Mouse (Mus musculus) right cerebral cortex, postnatal 25 days (tissue): ENCODE measurements around the gene Gfra4.
A peak's percentile ranks its signal among the peaks of the same experiment; 100 is the strongest.
"Not testable (repeated sequence)": the region's sequence is repeated elsewhere in the genome, so short reads cannot be mapped to it uniquely, and the experiment has no call there.

Experiments
- DNase-seq: peaks from one replicate; pipeline ENCODE4 v3.0.0; 2022

Gfra4 gene

DNA sequence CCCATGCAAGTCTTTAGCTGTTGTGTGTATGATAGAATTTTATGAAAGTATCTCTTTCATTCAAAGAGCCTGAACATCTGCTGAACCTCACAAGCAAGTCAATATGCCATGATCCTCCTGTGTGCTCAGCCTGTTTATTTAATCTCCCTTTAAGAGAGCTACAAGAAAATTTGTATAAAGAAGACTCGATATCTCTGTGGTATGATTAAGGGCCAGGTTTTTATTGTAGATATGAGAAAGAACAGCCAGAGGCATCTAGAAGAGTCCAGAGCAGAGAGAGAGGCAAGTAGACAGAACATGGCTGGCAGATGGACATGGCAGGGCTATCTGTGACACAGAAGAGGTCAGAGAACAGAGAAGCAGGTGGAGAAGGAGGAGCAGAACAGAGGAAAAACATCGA lies 3.1 kb upstream of the Gfra4 start:
- DNase-seq: no peak

DNA sequence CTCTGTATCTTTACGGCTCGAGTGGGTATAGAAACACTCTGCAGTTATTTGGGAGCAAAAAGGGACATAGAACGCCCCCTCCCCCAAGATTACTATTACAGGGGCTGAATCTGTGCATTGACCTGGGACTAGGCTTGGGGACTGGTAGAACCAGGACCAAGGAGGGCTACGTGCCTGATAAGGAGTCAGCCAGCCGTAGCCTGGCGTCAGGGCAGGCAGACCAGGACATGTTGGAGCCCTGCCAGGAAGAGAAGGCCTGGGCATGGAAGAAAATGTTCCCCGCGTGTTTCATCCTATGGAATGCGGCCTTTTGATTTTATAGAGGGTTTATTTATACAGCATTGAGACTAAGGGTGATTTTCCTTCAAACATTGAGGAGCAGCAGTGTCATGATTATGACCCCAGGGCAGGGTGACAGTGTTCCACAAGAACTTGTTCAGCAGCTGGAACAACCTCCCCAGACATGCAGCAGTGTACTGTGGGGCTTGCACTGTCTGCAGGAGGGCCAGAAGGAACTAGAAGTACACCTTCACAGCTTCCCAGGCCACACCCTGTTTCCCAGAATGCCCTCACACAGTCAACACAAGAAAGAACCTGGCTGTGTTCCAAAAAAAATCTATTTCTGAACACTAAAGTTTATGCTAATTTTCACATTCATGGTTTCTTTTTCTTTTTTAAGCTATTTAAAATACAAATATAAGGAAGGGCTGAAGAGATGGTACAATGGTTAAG lies 2.3 kb upstream of the Gfra4 start:
- DNase-seq: no peak

DNA sequence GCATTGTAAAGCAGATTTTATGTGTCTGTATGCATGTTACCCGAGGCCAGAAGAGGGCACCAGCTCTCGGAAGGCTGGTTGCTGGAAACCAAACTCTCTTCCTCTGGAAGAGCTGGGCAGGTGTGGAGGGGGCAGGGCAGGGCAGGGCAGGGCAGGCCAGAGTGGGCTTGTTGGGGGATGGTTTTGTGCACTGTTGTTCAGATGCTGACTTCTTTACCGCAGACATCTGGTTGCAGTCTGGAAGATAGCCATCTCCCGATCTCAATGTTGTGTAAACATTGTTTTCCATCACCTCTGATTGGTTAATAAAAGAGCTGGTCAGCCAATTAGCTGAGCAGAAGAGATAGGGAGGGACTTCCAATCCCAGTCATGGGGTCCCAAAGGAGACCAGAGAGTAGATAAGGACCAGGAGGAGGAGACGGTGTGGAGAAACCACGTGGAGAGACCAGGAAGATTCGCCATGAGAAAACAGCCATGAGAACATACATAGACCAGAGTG lies 1.5 kb upstream of the Gfra4 start:
- no peak for DNase-seq

DNA sequence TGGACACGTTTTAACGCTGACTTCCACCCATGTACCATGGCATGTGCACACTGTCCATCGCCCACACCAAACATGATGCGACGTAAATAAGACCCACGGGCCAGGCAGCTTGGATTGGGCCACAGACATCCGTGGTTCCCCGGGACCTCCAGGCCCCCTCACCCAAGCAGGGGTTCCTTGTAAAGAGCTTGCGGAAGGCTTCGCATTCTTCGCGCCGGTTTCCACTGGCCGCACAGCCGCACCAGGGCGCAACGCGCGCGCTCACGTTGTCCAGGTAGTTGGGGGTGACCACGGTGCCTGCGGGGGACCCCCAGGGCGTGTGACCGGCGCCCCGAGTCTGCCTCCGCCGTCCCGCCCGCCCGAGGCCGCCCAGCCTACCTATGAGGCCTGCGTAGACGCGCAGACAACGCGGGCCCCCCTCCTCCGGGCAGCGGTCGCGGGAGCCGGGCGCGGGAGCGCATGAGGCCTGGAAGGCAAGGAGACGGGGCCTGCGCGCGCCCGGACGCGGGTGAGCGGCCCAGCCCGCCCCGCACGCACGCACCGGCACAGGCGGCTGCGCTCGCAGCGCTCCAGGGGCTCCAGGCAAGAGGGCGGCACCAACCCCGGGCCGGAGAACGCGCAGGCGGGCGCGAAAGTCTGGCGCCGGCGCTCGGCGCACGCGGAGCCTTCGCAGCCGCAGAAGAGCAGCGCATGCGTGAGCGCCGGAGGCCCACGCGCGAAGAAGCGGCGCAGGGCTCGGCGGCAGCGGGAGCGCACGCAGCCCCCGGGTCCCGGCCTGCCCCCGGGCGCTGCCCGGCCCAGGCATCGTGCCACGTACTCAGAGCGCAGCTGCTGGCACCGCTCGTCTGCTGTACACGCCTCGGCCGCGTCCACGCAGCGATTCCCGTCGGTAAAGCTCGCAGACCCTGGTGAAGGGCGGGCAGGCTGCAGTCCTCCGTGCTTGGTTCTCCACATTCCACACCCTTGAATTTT lies 1.7 kb downstream of the Gfra4 start:
- DNase-seq: peak; percentile 89

DNA sequence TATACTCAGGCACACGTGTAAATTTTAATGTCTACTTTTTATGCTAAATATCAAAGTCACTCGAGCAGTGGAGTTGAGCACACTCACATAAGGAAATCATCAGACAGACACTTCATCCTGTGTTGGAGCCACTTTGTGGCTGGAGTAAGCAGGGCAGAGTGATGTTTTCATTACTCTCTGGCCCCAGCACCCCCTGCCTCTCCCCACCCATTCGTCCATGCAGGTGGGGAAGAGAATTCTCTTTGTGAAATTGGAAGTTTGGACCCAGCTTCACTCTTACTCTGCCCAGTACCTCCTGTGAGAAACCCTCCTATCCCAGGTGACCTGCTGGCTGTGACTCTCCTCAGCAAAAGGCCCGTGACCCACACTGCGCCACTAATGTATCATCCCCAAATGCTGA lies 4.2 kb downstream of the Gfra4 start:
- no peak for DNase-seq

DNA sequence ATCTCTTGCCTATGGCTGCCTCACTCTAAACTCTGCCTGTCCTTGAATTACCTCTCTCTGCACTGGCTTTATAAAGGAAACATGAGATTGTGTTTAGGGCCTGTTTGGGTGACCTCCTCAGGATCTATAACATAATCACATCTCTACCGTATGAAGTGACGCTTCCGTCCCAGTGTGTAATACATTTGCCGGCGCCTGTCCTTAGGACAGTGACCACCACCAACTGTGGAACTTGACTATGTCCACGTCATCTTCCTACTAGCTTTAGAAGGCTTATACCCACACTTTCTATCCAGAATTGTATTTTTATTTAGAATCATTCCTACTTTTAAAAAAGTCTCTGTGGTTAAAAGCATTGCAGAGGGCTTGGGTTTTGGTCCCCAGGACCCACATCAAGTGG lies 4.7 kb downstream of the Gfra4 start:
- no peak for DNase-seq

DNA sequence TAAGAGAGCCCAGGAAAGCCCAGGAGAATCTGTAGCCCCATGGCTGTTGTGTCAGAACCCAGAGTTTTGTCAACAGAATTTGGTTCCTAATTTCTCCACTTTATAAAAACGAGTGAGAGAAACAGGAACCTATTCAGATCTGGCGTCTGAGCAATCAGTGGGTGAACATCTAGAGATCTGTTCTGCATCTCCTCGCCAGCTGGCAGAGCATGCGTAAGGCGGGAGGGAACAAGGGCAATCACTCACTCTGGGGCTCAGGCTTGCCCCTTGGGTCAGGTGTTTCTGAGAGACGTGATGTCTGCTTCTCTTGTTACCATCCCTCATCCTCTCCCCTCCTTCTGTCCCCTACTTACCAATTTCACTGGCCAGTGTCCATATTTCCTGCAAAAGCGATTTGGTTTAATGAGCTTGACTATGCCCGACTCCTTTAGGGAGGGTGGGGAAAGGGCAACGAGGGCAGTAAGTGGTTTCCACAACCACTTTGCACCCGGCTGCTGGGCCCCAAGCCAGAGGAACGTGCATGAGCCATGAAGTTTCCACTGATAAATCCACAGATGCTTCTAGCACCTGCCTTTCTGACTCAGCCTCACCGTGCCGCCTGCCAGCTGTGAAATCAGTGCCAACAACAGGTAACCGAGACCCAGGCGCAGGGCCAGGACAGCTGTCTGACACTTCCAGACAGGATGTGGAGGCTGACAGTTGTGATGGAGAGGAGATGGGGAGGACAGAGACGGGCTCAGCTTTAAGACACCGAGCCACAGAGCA lies 5.5 kb downstream of the Gfra4 start:
- DNase-seq: peak; percentile 58

DNA sequence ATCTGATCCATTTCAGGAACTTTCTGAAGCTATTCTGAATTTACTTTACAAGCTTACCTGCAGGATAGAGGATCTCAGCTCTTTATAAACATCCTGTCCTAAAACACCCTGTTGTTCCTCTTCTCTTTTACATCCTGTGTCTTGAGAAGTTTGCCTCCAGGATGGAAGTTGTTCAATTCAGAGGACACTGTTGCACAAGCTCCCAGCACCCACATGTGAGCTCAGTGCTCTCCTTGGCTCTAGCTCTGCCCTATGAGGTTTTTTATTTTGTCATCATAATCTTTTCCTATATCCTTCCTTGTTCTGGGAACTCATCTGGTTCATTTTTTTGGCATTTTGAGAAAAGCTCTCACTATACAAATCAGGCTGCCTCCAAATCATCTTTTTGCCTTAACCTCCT lies 6.1 kb downstream of the Gfra4 start:
- no peak for DNase-seq

DNA sequence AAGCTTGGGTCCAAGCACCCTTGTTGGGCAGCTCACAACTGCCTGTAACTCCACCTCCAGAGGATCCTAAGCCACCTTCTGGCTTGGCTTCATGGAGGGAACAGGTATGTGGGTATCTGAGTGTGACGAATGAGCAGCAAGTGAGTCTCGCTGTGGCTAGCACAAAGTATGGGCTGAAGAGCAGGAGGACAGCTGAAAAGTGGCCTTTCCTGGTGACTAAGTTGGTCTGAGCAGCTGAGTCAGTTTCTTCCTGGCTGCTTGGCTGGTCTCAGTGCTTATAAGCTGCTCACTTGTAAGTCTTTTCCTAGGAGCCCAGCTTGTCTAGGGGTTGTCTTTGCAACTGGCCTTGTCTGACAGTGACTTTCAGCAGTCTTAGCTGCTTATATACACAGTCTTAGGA lies 6.5 kb downstream of the Gfra4 start:
- DNase-seq: no peak

DNA sequence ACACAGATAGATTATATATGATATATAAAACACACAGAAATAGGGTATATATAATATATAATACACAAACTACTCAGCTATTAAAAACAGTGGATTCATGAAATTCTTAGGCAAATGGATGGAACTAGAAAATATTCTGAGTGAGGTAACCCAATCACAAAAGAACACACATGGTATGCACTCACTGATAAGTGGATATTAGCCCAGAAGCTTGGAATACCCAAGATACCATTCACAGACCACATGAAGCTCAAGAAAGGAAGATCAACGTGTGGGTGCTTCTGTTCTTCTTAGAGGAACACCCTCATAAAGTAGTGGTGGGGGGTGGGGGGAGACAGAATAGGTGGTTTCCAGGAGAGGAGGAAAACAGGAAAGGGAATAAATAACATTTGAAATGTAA lies 11.5 kb downstream of the Gfra4 start:
- DNase-seq: not testable (repeated sequence)

DNA sequence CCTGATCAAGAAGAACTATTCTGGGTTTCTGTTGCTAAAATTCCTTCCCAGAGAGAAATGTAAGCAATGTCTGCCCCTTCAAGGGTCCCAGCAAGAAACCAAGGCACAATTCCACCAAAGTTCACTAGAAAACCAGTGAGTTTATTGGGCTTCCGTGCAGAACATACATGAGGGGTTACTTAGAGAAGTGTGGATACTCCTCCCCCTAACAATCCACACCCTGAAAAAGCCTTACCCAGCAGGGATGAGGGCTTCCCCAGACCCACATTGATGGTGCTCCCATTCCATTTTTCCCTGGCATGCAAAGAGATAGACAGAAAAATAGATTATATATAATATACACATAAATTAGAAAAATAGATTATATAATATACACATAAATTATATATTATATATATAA lies 11.9 kb downstream of the Gfra4 start:
- DNase-seq: no peak

DNA sequence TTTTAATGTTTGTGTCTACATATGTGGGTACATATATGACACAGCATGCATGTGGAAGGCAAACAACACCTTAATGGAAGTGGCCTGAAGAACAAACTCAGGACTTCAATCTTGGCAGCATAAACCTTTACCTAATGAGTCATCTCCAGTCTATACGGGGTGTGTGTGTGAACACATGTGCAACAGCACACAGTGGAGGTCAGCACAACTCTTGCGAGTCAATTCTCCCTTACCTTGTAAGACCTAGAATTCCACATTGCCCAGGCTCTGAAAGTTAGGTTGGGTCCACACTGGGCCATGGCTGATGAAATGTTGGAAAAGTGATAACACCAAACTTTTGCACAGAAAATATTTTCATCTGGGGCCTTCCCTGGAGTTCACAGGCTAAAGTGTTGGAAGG lies 12.3 kb downstream of the Gfra4 start:
- no peak for DNase-seq

DNA sequence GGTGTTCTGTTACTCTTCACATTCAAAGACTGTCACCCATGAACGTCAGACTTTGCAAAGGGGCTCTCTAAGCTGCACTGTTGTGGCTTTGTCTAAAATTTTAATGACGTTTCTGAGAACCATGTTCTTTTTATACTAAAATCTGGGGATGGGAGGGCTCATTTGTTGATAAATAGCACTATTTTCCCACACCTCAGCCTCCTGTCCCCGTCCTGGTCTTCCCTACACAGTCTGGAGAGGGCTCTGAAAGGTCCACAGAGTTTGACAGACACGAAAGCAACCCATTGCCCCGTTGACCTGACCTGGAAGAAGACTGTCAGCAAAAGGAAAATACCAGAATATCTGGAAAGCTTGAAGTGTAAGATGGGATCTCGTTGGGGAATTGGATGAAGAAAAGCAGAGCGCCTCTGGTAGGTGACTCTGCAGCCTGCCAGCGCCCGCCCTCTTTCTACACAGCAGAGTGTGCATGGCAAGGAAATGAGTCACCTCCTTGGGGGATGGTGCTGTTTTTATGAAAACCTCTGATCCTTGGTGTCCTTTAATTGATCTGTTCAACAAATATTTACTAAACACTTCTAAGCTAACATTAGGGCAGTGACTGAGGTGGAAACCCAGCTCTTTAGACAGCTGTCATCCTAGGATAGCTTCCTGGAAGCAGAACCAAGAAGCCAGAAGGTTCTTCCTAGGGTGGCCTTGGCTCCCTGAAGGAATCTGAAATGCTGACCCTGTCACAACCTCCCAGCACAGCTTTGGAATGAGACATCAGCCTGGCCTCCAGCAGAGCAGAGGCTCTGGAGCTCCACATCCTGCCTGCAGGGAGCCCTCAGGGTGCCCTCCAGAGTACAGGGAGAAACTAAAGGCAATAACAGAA lies 13.6 kb downstream of the Gfra4 start:
- no peak for DNase-seq

DNA sequence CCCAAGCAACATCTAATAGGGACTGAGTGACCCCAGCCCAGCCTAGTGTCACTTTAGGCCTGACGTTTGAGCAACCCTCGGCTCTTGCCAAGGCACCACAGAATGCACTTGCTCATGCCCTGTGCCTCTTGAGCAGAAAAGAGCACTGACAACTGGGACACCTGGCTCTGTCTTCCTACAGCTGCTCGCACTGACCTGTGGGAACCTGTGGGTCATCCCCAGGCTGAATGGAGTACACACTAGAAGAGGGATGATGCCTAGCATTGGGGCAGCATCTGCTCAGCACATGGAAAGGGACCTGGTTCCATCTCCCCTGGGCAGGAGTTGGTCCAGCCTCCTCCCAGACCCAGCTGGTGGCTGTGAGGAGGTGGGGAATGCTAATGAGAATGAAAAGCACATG lies 15.9 kb downstream of the Gfra4 start:
- DNase-seq: no peak

DNA sequence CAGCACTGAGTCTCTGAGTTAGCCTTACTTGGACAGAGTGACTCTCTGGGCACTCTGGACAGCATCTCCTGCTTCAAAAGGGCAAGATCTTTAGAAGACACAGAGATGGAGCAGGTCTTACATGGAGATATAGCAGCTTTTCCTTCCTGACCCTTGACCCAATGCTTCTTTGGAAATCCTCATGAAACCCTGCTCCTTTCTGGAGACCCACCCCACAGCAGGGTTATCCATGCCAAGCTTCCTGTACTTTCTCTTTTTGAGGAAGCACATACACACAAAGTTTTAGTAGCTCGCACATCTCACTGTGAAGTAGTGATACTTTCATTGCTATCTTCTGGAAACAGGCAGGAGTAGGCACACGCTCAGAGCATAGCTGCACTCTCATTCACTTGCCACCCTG lies 17.7 kb downstream of the Gfra4 start:
- no peak for DNase-seq

DNA sequence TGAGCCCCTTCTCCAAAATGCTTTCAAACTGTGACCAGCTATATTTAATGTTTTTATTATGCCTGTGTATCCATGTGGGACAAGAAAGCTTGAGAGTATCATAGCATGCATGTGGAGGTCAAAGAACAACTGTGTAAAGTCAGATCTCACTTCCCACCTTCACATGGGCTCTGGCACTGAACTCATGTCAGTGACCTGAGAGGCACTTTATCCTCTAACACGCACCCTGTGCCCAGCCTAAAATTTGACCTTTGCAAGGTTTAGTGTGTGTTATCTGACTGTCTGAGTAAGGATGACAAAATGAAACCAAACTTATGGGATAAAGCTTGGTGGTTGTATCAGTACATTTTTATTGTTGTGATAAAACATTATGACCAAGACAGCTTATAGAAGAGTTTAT lies 32.3 kb downstream of the Gfra4 start:
- DNase-seq: no peak

DNA sequence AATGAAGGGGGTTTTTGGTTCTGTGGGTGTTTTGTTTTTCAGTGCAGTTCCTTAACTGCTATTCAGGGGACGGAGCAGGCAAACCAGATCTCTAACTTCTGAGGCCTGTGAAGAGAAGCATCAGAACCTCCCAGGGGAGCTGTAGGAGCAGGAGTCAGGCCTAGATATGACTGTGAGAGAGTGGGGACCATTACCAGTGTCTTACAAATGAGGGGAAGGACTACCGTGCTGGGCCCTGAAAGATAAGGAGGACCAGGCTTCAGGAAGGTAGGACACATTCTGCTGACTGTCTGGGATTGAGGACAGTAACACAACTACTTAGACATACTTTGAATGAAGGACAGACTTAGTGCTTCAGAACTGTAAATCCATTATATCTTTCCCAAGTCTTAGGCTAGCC lies 33.8 kb downstream of the Gfra4 start:
- DNase-seq: no peak

DNA sequence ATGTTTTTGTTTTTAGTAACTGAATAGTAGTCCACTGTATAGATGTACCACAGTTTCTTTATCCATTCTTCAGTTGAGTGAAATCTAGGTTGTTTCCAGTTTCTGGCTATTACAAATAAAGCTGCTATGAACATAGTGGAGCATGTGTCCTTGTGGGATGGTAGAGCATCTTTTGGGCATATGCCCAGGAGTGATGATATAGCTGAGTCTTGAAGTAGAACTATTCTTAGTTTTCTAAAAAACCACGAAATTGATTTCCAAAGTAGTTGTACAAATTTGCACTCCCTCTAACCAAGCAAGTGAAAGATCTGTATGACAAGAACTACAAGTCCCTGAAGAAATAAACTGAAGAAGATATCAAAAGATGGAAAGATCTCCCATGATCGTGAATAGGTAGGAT lies 50.1 kb downstream of the Gfra4 start:
- no peak for DNase-seq
